Mouse (Mus musculus): ENCODE data around the gene Akp3.

DNA sequence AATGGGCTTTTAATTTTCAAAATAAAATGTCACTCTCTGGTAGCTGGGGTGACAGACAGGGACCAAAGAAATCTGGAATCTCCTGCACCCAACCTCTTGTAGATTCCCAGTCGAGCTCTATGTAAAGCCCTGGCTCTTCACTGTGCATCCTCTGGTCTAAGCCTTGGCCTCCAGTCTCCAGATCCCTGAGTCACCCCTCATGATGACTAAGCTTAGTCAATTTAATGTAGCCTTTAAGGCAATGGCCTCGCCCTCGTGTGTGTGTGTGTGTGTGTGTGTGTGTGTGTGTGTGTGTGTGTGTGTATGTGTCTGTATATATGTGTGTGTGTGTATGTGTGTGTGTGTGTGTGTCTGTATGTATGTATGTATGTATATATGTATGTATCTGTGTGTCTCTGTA lies 34.6 kb downstream of the Akp3 start:
- TF ChIP-seq EP300 (IDR thresholded peaks at IDR 0.05; ENCODE audit: low read depth) (no peak), CTCF (IDR thresholded peaks at IDR 0.05; ENCODE audit: low read depth) (no peak)

Measured in liver, embryonic 14.5 days (tissue).